Mouse (Mus musculus) hindbrain, embryonic 14.5 days (tissue): Measurements from ENCODE around the gene Gm45837. TPM values are rescaled to one million over a fixed set of nuclear protein-coding genes. Genes with fewer than 3 reads are reported as not detected.
A peak's percentile ranks its signal among the peaks of the same experiment; 100 is the strongest.

Experiments
- ATAC-seq: fragments of 200-750 bp; cut with Nextera tagmentation; 2 replicates; pipeline ENCODE4 v1.8.0; 2017; ENCODE audit warnings: moderate number of reproducible peaks, mild to moderate bottlenecking, moderate TSS enrichment, moderate library complexity; ENCODE audit not compliant: low FRiP score
- DNase-seq: peaks from one replicate; pipeline ENCODE4 v3.0.0-alpha.2; 2015; ENCODE audit warnings: low spot score
- H3K27ac ChIP-seq: fragments of 300-500 bp; sonication (generic); 2 replicates; pipeline ENCODE4 v1.5.1; 2014; ENCODE audit warnings: mild to moderate bottlenecking, moderate library complexity
- H3K27me3 ChIP-seq: fragments of 300-500 bp; sonication (generic); 2 replicates; pipeline ENCODE4 v1.6.1; 2014; ENCODE audit warnings: mild to moderate bottlenecking, low read length, mixed read lengths; ENCODE audit not compliant: control insufficient read depth, insufficient read depth
- H3K36me3 ChIP-seq: fragments of 300-500 bp; sonication (generic); replicated peaks from 2 replicates; pipeline ENCODE4 v1.6.1; 2014; ENCODE audit not compliant: control insufficient read depth, insufficient read depth
- H3K4me1 ChIP-seq: fragments of 300-500 bp; sonication (generic); replicated peaks from 2 replicates; pipeline ENCODE4 v1.6.1; 2014; ENCODE audit warnings: antibody characterized with exemption, low read length, mixed read lengths; ENCODE audit not compliant: control insufficient read depth, insufficient read depth
- H3K4me2 ChIP-seq: fragments of 300-500 bp; sonication (generic); replicated peaks from 2 replicates; pipeline ENCODE4 v1.6.1; 2014; ENCODE audit warnings: mild to moderate bottlenecking, moderate library complexity
- H3K4me3 ChIP-seq: fragments of 300-500 bp; sonication (generic); replicated peaks from 2 replicates; pipeline ENCODE4 v1.5.1; 2014; ENCODE audit warnings: mild to moderate bottlenecking, low read length
- H3K9ac ChIP-seq: fragments of 300-500 bp; sonication (generic); 2 replicates; pipeline ENCODE4 v1.6.1; 2014
- H3K9me3 ChIP-seq: fragments of 300-500 bp; sonication (generic); 2 replicates; pipeline ENCODE4 v1.6.1; 2016; ENCODE audit warnings: low read length; ENCODE audit not compliant: control insufficient read depth
- whole genome bisulfite sequencing: fragments of 180-500 bp; shearing (Covaris S2); extraction: QIAGEN DNeasy Blood & Tissue Kit; methylation state at CpG from one replicate; pipeline ENCODE4 v1.1.7; 2014; 5-methylcytosine and 5-hydroxymethylcytosine counted together
- polyA plus RNA-seq: library from polyadenylated mRNA; unstranded; fragments of >200 nt; fragmentation: Nextera tagmentation; extraction: Ambion mirVana; gene quantifications from 2 replicates; pipeline ENCODE4 v1.2.1, GENCODE M21; 2014

Gm45837 gene
- polyA plus RNA-seq, 1 experiment from 2014 or later, result not detected

GRCm38 (mm10) chr7:101465392-101465791, 54.7 kb downstream of the Gm45837 start:
- peaks cover 8% of the 10 kb centered on the region; the same call in 1 of the 2 replicates for H3K4me1 ChIP-seq
- H3K9me3 ChIP-seq, result no peaks in the 10 kb centered on the region
- no peak overlapping the region for H3K4me3 ChIP-seq
- H3K36me3 ChIP-seq, result no peaks in the 10 kb centered on the region
- no peaks in the 10 kb centered on the region for H3K27me3 ChIP-seq
- ATAC-seq (no peak), DNase-seq (no peak)
- H3K4me2 ChIP-seq, result no peak overlapping the region
- no peak overlapping the region for H3K9ac ChIP-seq
- 0 out of 2 replicates have a peak overlapping the region, but pooled peaks have one; percentile 26 for H3K27ac ChIP-seq
- 58% methylated on average over 14 of the region's 14 CpGs for WGBS

DNA sequence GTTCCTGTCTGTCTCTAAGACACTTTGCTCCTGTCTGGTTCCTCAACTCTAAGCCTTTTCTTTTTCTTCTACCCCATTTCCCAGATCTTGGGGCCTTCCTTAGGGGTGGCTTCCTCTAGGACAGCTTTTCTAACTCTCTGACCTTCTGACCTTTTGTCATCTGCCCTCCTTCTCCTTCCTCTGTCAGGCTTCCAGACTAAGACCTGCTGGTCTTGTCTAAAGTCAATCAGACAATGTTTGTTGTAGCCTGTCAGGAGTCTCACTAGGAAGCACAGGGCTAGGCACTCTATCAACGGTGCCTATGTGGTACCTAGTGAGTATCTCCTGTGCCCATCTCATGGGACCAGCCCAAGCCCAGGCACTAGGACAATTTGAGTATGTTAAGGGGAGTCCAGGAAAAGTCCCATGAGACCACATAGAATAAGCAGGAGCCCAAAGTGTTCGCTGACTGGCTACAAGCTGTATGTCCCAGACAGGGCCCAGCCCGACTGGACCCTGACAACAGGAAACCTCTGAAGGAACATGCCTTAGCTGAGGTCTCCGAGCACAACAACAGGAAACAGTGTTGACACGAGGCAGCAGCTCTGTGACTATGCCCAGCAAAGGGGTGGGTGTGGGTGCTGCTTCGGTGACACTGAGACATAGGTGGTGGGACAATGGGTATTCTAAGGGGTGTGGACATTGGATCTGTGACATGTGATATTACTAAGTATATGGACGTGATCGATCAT, 55.3 kb downstream of the Gm45837 start:
- 0 out of 2 replicates have a peak, but pooled peaks cover 8% of the 10 kb centered on the region for H3K4me1 ChIP-seq
- H3K9ac ChIP-seq, result no peak overlapping the region
- 89% methylated on average over 8 of the region's 8 CpGs for WGBS
- ATAC-seq (no peak), DNase-seq (no peak)
- H3K27me3 ChIP-seq, result no peaks in the 10 kb centered on the region
- H3K9me3 ChIP-seq, result no peaks in the 10 kb centered on the region
- no peak overlapping the region for H3K4me2 ChIP-seq
- no peak overlapping the region for H3K4me3 ChIP-seq
- H3K36me3 ChIP-seq, result no peaks in the 10 kb centered on the region
- H3K27ac ChIP-seq, result no peak overlapping the region

- no peak overlapping the region for H3K4me3 ChIP-seq
- DNase-seq (no peak), ATAC-seq (no peak)
- 84% methylated on average over 6 of the region's 6 CpGs for WGBS
- no peaks in the 10 kb centered on the region for H3K27me3 ChIP-seq
- 0 out of 2 replicates have a peak, but pooled peaks cover 8% of the 10 kb centered on the region for H3K4me1 ChIP-seq
- no peak overlapping the region for H3K4me2 ChIP-seq
- H3K9me3 ChIP-seq, result no peaks in the 10 kb centered on the region
- H3K9ac ChIP-seq, result no peak overlapping the region
- H3K36me3 ChIP-seq, result no peaks in the 10 kb centered on the region
- no peak overlapping the region for H3K27ac ChIP-seq
Measured at GRCm38 (mm10) chr7:101466581-101467081, 55.9 kb downstream of the Gm45837 start.

DNA sequence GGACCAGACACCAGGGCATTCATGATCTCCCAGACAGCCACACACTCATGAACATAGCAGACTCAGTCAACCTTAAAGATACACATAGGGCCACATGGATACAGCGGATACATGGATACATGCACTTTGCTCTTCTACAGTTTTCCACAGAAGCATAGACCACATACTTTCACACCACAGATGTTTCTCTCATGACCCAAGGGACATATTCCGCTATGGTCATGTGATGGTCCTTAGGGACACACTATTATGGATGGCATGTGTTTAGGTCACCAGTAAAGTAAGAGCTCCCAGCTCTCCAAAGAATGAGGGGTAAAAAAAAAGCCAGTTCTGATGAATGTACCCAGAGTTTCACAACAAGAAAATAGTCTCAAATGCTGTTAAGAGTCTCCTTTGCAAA, 60.7 kb downstream of the Gm45837 start:
- 87% methylated on average over 2 of the region's 2 CpGs for WGBS
- H3K27me3 ChIP-seq, result no peaks in the 10 kb centered on the region
- no peak overlapping the region for H3K27ac ChIP-seq
- no peaks in the 10 kb centered on the region for H3K36me3 ChIP-seq
- H3K9ac ChIP-seq, result no peak overlapping the region
- H3K9me3 ChIP-seq, result no peaks in the 10 kb centered on the region
- ATAC-seq (no peak), DNase-seq (no peak)
- H3K4me2 ChIP-seq, result no peak overlapping the region
- H3K4me3 ChIP-seq, result no peak overlapping the region
- 0 out of 2 replicates have a peak, but pooled peaks cover under 1% of the 10 kb centered on the region for H3K4me1 ChIP-seq

GRCm38 (mm10) chr7:101471968-101472480, 61.3 kb downstream of the Gm45837 start:
- Histone ChIP-seq H3K9me3 (no peaks in the 10 kb centered on the region), H3K27me3 (no peaks in the 10 kb centered on the region), H3K4me3 (no peak overlapping the region), H3K4me2 (no peak overlapping the region), H3K27ac (no peak overlapping the region), H3K9ac (no peak overlapping the region), H3K36me3 (no peaks in the 10 kb centered on the region), H3K4me1 (0 out of 2 replicates have a peak, but pooled peaks cover 3% of the 10 kb centered on the region)
- WGBS, result 58% methylated on average over 3 of the region's 3 CpGs
- DNase-seq, result no peak
- ATAC-seq, result no peak

DNA sequence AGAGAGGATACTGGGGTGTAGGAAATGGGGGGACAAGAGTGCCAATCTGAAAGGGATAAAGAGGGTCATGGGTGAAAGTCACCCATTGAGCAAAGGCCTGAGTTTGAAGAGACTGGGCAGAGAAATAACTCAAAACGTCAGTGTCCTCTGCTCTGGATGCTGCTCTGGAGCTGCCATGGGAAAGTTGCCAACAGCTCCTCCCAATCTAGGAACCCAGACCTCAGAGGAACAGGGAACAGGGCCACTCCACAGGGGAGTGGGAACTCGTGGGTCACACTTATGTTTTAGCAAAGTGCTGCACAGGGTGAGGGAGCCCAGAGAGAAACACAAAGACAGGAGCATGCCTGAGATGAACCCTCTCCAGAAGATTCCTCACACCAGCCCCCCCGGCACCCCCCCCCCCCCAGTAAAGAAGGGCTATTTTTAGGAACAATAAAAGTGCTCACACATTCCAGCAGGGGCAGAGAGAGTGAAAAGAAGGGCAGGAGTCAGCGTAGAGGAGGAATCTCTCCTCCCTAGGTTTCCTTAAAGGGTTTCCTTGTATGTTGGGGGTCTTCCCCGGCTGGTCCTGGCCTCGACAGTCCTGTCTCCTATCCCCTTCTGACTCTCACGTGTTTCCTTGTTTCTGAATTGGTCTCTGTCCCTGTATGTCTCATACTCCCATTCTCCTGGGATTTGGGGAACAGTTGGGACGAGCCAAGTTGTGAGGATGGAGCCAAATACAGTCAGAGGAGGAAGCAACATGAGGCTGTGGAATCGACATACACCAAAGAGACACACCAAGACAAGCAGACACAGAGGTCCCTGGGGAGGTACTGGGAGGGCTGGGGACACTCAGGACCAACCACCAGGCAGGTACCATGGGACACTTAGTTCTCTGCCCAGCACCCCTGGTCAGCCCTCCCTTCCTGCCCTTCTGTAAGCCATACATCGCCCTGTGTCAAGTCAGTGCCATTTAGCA, 62.2 kb downstream of the Gm45837 start:
- no peaks in the 10 kb centered on the region for H3K9me3 ChIP-seq
- no peak overlapping the region for H3K4me2 ChIP-seq
- ATAC-seq, result no peak
- no peak for DNase-seq
- H3K9ac ChIP-seq, result no peak overlapping the region
- H3K4me3 ChIP-seq, result no peak overlapping the region
- no peaks in the 10 kb centered on the region for H3K27me3 ChIP-seq
- H3K27ac ChIP-seq, result no peak overlapping the region; the same call in 1 of the 2 replicates
- WGBS, result 59% methylated on average over 10 of the region's 10 CpGs
- H3K36me3 ChIP-seq, result no peaks in the 10 kb centered on the region
- H3K4me1 ChIP-seq, result 0 out of 2 replicates have a peak, but pooled peaks cover 3% of the 10 kb centered on the region

DNA sequence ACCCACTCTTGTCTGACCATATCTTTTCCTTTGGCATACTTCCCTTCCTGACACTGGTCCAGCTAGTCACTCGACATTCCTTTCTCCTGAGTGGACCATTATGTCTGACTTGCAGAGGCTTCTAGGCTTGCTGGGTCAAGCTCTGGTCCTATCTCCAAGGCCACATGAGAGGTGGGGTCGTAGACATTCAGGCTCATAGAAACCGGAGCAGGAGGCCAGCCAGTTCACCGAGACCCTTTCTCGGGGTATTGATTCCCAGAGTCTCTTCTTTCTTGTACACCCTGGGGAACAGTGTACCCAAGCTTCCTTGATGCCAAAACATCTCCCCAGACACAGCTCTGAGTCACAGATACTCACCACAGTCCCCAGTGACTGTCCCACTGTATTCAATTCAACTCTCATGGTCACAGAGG, 63.7 kb downstream of the Gm45837 start:
- H3K4me2 ChIP-seq, result no peak overlapping the region
- H3K9ac ChIP-seq, result no peak overlapping the region
- no peaks in the 10 kb centered on the region for H3K27me3 ChIP-seq
- DNase-seq (no peak), ATAC-seq (no peak)
- no peaks in the 10 kb centered on the region for H3K9me3 ChIP-seq
- H3K27ac ChIP-seq, result no peak overlapping the region
- no peaks in the 10 kb centered on the region for H3K36me3 ChIP-seq
- H3K4me1 ChIP-seq, result 0 out of 2 replicates have a peak, but pooled peaks cover 3% of the 10 kb centered on the region
- 93% methylated on average over 5 of the region's 5 CpGs for WGBS
- H3K4me3 ChIP-seq, result no peak overlapping the region

DNA sequence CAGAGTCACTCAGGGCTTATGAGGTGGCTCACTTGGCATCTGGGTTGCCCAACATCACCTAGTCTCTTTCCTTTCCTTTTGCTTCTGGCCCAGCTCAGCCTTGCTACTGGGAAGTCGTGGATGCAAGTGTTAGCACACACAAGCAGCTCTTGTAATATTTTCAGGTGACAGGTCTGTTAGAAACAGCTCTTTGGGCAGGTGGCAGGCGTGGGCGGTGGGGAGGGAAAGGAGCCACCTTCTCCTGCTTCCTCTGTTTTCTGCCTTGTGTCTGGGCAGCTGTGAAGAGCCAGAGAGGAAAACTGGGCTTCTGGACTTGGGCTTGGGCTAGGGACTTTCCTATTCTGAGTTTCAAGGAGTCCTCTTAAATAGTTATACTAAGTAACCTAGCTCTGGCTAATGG, 65.3 kb downstream of the Gm45837 start:
- no peaks in the 10 kb centered on the region for H3K9me3 ChIP-seq
- ATAC-seq, result no peak

DNA sequence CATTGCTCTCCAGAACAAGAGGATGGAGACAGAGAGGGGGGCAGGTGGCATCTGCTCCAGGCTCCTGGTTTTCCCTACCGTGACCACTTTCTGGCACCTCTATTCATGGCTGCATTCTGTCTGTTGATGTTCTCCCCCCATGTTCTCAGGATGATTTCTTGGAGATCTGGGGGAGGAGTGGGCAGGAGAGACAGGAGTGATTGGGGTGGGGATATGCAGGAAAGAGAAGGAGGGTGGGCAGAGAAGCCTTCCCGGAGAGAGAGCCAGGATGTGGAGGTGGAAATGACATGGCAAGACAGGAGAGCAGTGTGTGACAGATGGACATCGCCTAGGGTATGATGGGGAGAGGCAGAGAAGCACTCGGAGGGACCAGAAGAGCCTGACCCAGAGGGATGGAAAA, 65.8 kb downstream of the Gm45837 start:
- Histone ChIP-seq H3K9me3 (no peaks in the 10 kb centered on the region), H3K9ac (no peak overlapping the region), H3K4me3 (no peak overlapping the region), H3K36me3 (no peaks in the 10 kb centered on the region), H3K27me3 (no peaks in the 10 kb centered on the region), H3K27ac (no peak overlapping the region), H3K4me2 (no peak overlapping the region), H3K4me1 (0 out of 2 replicates have a peak, but pooled peaks cover 3% of the 10 kb centered on the region)
- no peak for DNase-seq
- WGBS, result 65% methylated on average over 4 of the region's 4 CpGs
- no peak for ATAC-seq

More for the DNA sequence above, 65.3 kb downstream of the Gm45837 start:
- Histone ChIP-seq H3K9ac (no peak overlapping the region), H3K4me1 (0 out of 2 replicates have a peak, but pooled peaks cover 3% of the 10 kb centered on the region), H3K4me2 (no peak overlapping the region), H3K27me3 (no peaks in the 10 kb centered on the region), H3K36me3 (no peaks in the 10 kb centered on the region), H3K27ac (no peak overlapping the region), H3K4me3 (no peak overlapping the region)
- WGBS, result 79% methylated on average over 3 of the region's 3 CpGs
- no peak for DNase-seq
